Mouse (Mus musculus) layer of hippocampus, adult 9-10 months (tissue): Measurements from ENCODE around the gene Grhl3.

Source experiments
- DNase-seq: peaks from one replicate; pipeline ENCODE4 v3.0.0; 2022; ENCODE audit warnings: low spot score

Grhl3 gene

GRCm38 (mm10) chr4:135493691-135494520 is 79.5 kb downstream of the Grhl3 start:
- DNase-seq = no peak

- DNase-seq = no peak
Measured at GRCm38 (mm10) chr4:135493271-135493670, 80.2 kb downstream of the Grhl3 start.
